Mouse (Mus musculus) small intestine, adult 2 months (tissue): ENCODE results near the gene Galnt14. TPM values are rescaled to one million over a fixed set of nuclear protein-coding genes. Genes with fewer than 3 reads are reported as not detected.

Experiments
- H3K27ac ChIP-seq: fragments of 200-500 bp; 2 replicates; pipeline ENCODE4 v1.5.1; 2012; ENCODE audit warnings: low read depth, low read length, control low read depth, inconsistent platforms; ENCODE audit not compliant: insufficient read depth
- H3K27me3 ChIP-seq: fragments of 200-500 bp; 2 replicates; pipeline ENCODE4 v1.6.1; 2012; ENCODE audit warnings: mild to moderate bottlenecking, moderate library complexity, low read length, inconsistent platforms; ENCODE audit not compliant: control insufficient read depth, insufficient read depth
- H3K36me3 ChIP-seq: fragments of 200-500 bp; 2 replicates; pipeline ENCODE4 v1.6.1; 2012; ENCODE audit warnings: mild to moderate bottlenecking, low read length, control low read depth, inconsistent platforms; ENCODE audit not compliant: control insufficient read depth, insufficient read depth
- H3K4me1 ChIP-seq: fragments of 200-500 bp; 2 replicates; pipeline ENCODE4 v1.6.1; 2012; ENCODE audit warnings: low read length, inconsistent platforms, mixed read lengths; ENCODE audit not compliant: control insufficient read depth, insufficient read depth, insufficient read length
- H3K4me3 ChIP-seq: fragments of 200-500 bp; 2 replicates; pipeline ENCODE4 v1.5.1; 2012; ENCODE audit warnings: low read depth, mild to moderate bottlenecking, control low read depth, inconsistent platforms, low read length, moderate library complexity
- CTCF ChIP-seq: fragments of 200-500 bp; IDR thresholded peaks from 2 replicates; pipeline ENCODE4 v1.5.1; 2012; ENCODE audit warnings: low read depth, mild to moderate bottlenecking, control low read depth, inconsistent platforms, low read length, moderate library complexity, mixed read lengths; ENCODE audit not compliant: insufficient replicate concordance, insufficient read length; ENCODE audit errors: extremely low read depth
- POLR2A ChIP-seq: fragments of 200-500 bp; IDR thresholded peaks from 2 replicates; pipeline ENCODE4 v1.6.1; 2012; ENCODE audit warnings: low read depth, mild to moderate bottlenecking, control low read depth, inconsistent platforms, low read length, moderate library complexity
- WGBS: fragments of 180-500 bp; shearing (Covaris S2); methylation state at CpG from one replicate; pipeline ENCODE4 v1.1.7; 2018; 5-methylcytosine and 5-hydroxymethylcytosine counted together
- polyA plus RNA-seq: library from polyadenylated mRNA; depleted of rRNA; stranded (reverse); fragments of >200 nt; gene quantifications from 2 replicates; pipeline ENCODE4 v1.2.3, GENCODE M21; 2012; rRNA removed

The Galnt14 gene
- polyA plus RNA-seq, 1 experiment, result 0.06 TPM

GRCm38 (mm10) chr17:73460874-73461273 is 249.4 kb downstream of the Galnt14 start:
- no peak overlapping the region for H3K4me3 ChIP-seq
- H3K4me1 ChIP-seq, result no peaks in the 10 kb centered on the region
- H3K27ac ChIP-seq, result no peak overlapping the region
- H3K27me3 ChIP-seq, result no peaks in the 10 kb centered on the region
- H3K36me3 ChIP-seq, result no peaks in the 10 kb centered on the region
- WGBS, result 91% methylated on average over 4 of the region's 4 CpGs
- TF ChIP-seq CTCF (no peak), POLR2A (no peak)

- WGBS, result 63% methylated on average over 4 of the region's 4 CpGs
- Histone ChIP-seq H3K27ac (no peak overlapping the region), H3K36me3 (no peaks in the 10 kb centered on the region), H3K4me3 (no peak overlapping the region), H3K4me1 (no peaks in the 10 kb centered on the region), H3K27me3 (no peaks in the 10 kb centered on the region)
- TF ChIP-seq CTCF (no peak), POLR2A (no peak)
Observed at GRCm38 (mm10) chr17:73458741-73459140, 251.5 kb downstream of the Galnt14 start.

GRCm38 (mm10) chr17:73456551-73456950 is 253.7 kb downstream of the Galnt14 start:
- TF ChIP-seq POLR2A (no peak), CTCF (no peak)
- WGBS, result 71% methylated on average over 2 of the region's 2 CpGs
- Histone ChIP-seq H3K4me3 (no peak overlapping the region), H3K4me1 (no peaks in the 10 kb centered on the region), H3K27ac (no peak overlapping the region), H3K36me3 (no peaks in the 10 kb centered on the region), H3K27me3 (no peaks in the 10 kb centered on the region; the same call in 1 of the 2 replicates)

- no peak overlapping the region for H3K4me3 ChIP-seq
- H3K27me3 ChIP-seq, result no peaks in the 10 kb centered on the region; the same call in 1 of the 2 replicates
- no peak overlapping the region for H3K27ac ChIP-seq
- 73% methylated on average over 3 of the region's 3 CpGs for WGBS
- no peaks in the 10 kb centered on the region for H3K36me3 ChIP-seq
- TF ChIP-seq CTCF, result no peak
- TF ChIP-seq POLR2A, result no peak
- no peaks in the 10 kb centered on the region for H3K4me1 ChIP-seq
Observed at GRCm38 (mm10) chr17:73453646-73454045, 256.6 kb downstream of the Galnt14 start.

- Histone ChIP-seq H3K27me3 (no peaks in the 10 kb centered on the region; the same call in 1 of the 2 replicates), H3K36me3 (no peaks in the 10 kb centered on the region), H3K4me1 (no peaks in the 10 kb centered on the region), H3K4me3 (no peak overlapping the region), H3K27ac (no peak overlapping the region)
- 80% methylated on average over 4 of the region's 4 CpGs for WGBS
- no peak for TF ChIP-seq CTCF
- no peak for TF ChIP-seq POLR2A
Observed at GRCm38 (mm10) chr17:73452151-73452760, 258.0 kb downstream of the Galnt14 start.

GRCm38 (mm10) chr17:73449104-73449503 is 261.1 kb downstream of the Galnt14 start:
- H3K27me3 ChIP-seq, result no peaks in the 10 kb centered on the region; the same call in 1 of the 2 replicates
- H3K36me3 ChIP-seq, result no peaks in the 10 kb centered on the region
- no peaks in the 10 kb centered on the region for H3K4me1 ChIP-seq
- no peak overlapping the region for H3K4me3 ChIP-seq
- no peak overlapping the region for H3K27ac ChIP-seq
- TF ChIP-seq POLR2A, result no peak
- no peak for TF ChIP-seq CTCF

Other genes with a start within 250 kb of the Galnt14 start
- gene Ehd3, start 93.7 kb upstream of the Galnt14 start, polyA plus RNA-seq, result 1.7 and 3.0 TPM in 2 replicates
- 185 and 248 TPM in 2 replicates for gene Xdh, start 239.7 kb upstream of the Galnt14 start, polyA plus RNA-seq